In the genomic region with DNA sequence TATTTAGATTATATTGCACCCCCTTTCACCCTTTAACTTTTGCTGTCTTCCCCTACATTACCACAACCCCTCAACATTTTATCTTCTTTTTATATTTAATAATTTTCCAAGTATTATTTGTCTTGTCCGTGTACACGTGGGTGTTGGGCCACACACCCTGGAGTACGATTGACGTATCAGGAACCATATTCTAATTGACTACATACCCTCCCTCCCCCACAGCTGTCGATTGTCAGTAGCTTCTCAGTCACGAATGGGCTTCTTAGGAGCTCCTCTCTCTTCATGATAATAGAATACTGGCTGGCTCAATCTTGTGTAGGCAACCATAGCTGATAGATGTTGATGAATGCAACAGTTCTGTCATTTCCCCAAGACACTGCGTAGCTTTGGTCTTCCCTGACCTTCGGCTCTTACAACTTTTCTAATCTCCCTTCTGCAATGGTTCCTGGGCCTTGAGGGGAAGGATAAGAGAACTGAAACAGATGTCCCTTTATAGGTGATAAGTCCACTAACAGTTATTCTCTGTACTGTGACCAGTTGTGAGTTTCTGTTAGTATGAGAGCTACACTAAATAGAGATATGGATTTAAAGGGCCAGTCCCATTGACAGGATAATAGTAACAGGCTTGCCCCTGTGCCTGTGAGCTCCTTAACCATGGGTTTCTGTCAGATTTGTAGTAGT, we compare ENCODE assay signal across 22 mouse cellular contexts.
DNase-seq lines count a peak whose midpoint lies in the region; ATAC-seq and TF ChIP-seq lines count a peak whose summit lies in the region.
"Had no signal": no experiment of that assay in that cellular context is flagged by ENCODE, and none has a peak within 500 bp of the region (broad histone marks: within the 10 kb centered on the region; RNA-seq: fewer than 3 reads in every experiment).

No protein-coding gene starts in this region.

- TF ChIP-seq EP300 in MEL (IDR thresholded peaks at IDR 0.05; ENCODE audit: low read depth in 1 of 2, low read length in 2 of 2), result peak in 1 of 2 experiments; percentile 33; a peak in 1 of 4 replicates
- peak; percentile 97 for TF ChIP-seq EP300 in liver, postnatal 0 days (IDR thresholded peaks at IDR 0.05; ENCODE audit: low read depth)

- no peak for TF ChIP-seq RAD21 in MEL (IDR thresholded peaks at IDR 0.05; ENCODE audit: low read depth, low read length)

- H3K4me3 ChIP-seq in MEL (ENCODE audit: control insufficient read depth in 1 of 2, insufficient read depth in 1 of 2, low read depth in 2 of 2, low read length in 2 of 2), result no peak overlapping the region
- no peak overlapping the region for H3K4me3 ChIP-seq in liver, postnatal 0 days (ENCODE audit: low read depth, low read length)
- no peak overlapping the region for H3K4me3 ChIP-seq in midbrain, embryonic 14.5 days (replicated peaks; ENCODE audit: low read depth, low read length)
- no peak overlapping the region for H3K4me3 ChIP-seq in midbrain, embryonic 15.5 days
- H3K4me3 ChIP-seq: forebrain, embryonic 10.5 days; gastrocnemius, adult 2 months; heart, embryonic 12.5 days had no signal

- H3K4me2 ChIP-seq in liver, postnatal 0 days (ENCODE audit: low read depth, low read length), result peak overlapping the region; percentile 19; the same call in 1 of the 2 replicates
- no peak overlapping the region for H3K4me2 ChIP-seq in midbrain, embryonic 14.5 days (ENCODE audit: low read length)
- H3K4me2 ChIP-seq in midbrain, embryonic 15.5 days, result no peak overlapping the region
- H3K4me2 ChIP-seq: heart, embryonic 12.5 days; hindbrain, embryonic 14.5 days had no signal

- DNase-seq in MEL (ENCODE audit: low read depth, low spot score) (peak; percentile 9), liver (peak; percentile 29)
- peak; percentile 73 for DNase-seq in c-Kit-positive CD71-positive TER-119-negative erythroid progenitor cells, embryonic 14.5 days (ENCODE audit: low read depth)
- no peak for DNase-seq in liver, postnatal 0 days
- no peak for DNase-seq in right cerebral cortex, postnatal 4 days
- no peak for DNase-seq in midbrain, embryonic 14.5 days
- DNase-seq: B cell, adult 2 months; cerebellum, adult 9-11 months; embryo, embryonic 11 days; forebrain, postnatal 0 days; gastrocnemius, adult 2 months; heart, postnatal 14 days; kidney, adult 11 months; kidney, postnatal 25 days; left cerebral cortex, postnatal 4 days; lung, adult 18-20 months; lung, postnatal 14 days; thymus, postnatal 36 days had no signal

- no peak overlapping the region for H3K9ac ChIP-seq in MEL (ENCODE audit: control insufficient read depth, low read depth, low read length, poor library complexity, severe bottlenecking)
- H3K9ac ChIP-seq in liver, postnatal 0 days (replicated peaks), result no peak overlapping the region
- H3K9ac ChIP-seq in midbrain, embryonic 14.5 days (replicated peaks; ENCODE audit: low read length), result no peak overlapping the region
- H3K9ac ChIP-seq in midbrain, embryonic 15.5 days, result no peak overlapping the region
- H3K9ac ChIP-seq: forebrain, postnatal 0 days; heart, embryonic 12.5 days; hindbrain, embryonic 14.5 days had no signal

- H3K9me3 ChIP-seq in MEL (replicated peaks; ENCODE audit: insufficient read depth, low read length), result no peaks in the 10 kb centered on the region
- H3K9me3 ChIP-seq in liver, postnatal 0 days (ENCODE audit: low read length), result no peaks in the 10 kb centered on the region
- H3K9me3 ChIP-seq in midbrain, embryonic 14.5 days (ENCODE audit: control insufficient read depth, low read length), result no peaks in the 10 kb centered on the region
- no peaks in the 10 kb centered on the region for H3K9me3 ChIP-seq in midbrain, embryonic 15.5 days
- H3K9me3 ChIP-seq: forebrain, embryonic 10.5 days; heart, embryonic 12.5 days had no signal

- no peaks in the 10 kb centered on the region for H3K36me3 ChIP-seq in MEL (ENCODE audit: control insufficient read depth in 1 of 2, insufficient read depth in 2 of 2, low read length in 2 of 2)
- no peaks in the 10 kb centered on the region for H3K36me3 ChIP-seq in liver, postnatal 0 days (replicated peaks; ENCODE audit: insufficient read depth, low read length)
- no peaks in the 10 kb centered on the region for H3K36me3 ChIP-seq in midbrain, embryonic 14.5 days (ENCODE audit: control insufficient read depth, insufficient read depth, low read length)
- H3K36me3 ChIP-seq in midbrain, embryonic 15.5 days (replicated peaks), result no peaks in the 10 kb centered on the region
- H3K36me3 ChIP-seq: forebrain, embryonic 10.5 days; heart, embryonic 12.5 days had no signal

- no peak overlapping the region for H3K27ac ChIP-seq in MEL (ENCODE audit: control insufficient read depth, low read depth, low read length)
- H3K27ac ChIP-seq in liver, postnatal 0 days (ENCODE audit: low read depth), result peak overlapping the region; percentile 31; the same call in 1 of the 2 replicates
- H3K27ac ChIP-seq in midbrain, embryonic 14.5 days (replicated peaks; ENCODE audit: low read depth, low read length), result no peak overlapping the region
- H3K27ac ChIP-seq in midbrain, embryonic 15.5 days, result no peak overlapping the region
- H3K27ac ChIP-seq: forebrain, embryonic 10.5 days; gastrocnemius, adult 2 months; hindbrain, embryonic 14.5 days had no signal

- no peaks in the 10 kb centered on the region for H3K4me1 ChIP-seq in MEL (ENCODE audit: control insufficient read depth in 1 of 2, insufficient read depth in 2 of 2, low read length in 2 of 2)
- H3K4me1 ChIP-seq in liver, postnatal 0 days (ENCODE audit: insufficient read depth), result no peaks in the 10 kb centered on the region
- 0 out of 2 replicates have a peak, but pooled peaks cover 4% of the 10 kb centered on the region for H3K4me1 ChIP-seq in midbrain, embryonic 14.5 days (ENCODE audit: control insufficient read depth, insufficient read depth, low read length)
- H3K4me1 ChIP-seq in midbrain, embryonic 15.5 days, result no peaks in the 10 kb centered on the region
- H3K4me1 ChIP-seq: heart, embryonic 12.5 days had no signal

- no peaks in the 10 kb centered on the region for H3K79me2 ChIP-seq in MEL (ENCODE audit: control insufficient read depth, insufficient read depth, low read length, poor library complexity)

- ATAC-seq in liver, postnatal 0 days, result peak; percentile 93
- ATAC-seq in midbrain, embryonic 14.5 days (ENCODE audit: low FRiP score, low TSS enrichment), result no peak
- no peak for ATAC-seq in midbrain, embryonic 15.5 days (replicated peaks)
- ATAC-seq: forebrain, postnatal 0 days had no signal

- TF ChIP-seq CTCF in MEL (IDR thresholded peaks at IDR 0.05 in 2 of 3, conservative IDR thresholded peaks at IDR 0.05 in 1 of 3; ENCODE audit: control insufficient read depth in 1 of 3, insufficient read depth in 1 of 3, low read depth in 2 of 3, low read length in 3 of 3, poor library complexity in 1 of 3, severe bottlenecking in 1 of 3), result no peak
- no peak for TF ChIP-seq CTCF in liver, postnatal 0 days (IDR thresholded peaks at IDR 0.05; ENCODE audit: low read depth)

- WGBS in liver, postnatal 0 days (ENCODE audit: insufficient replicate concordance), result 58% methylated on average over 8 of the region's 8 CpGs
- 84% methylated on average over 8 of the region's 8 CpGs for WGBS in midbrain, embryonic 14.5 days
- WGBS in midbrain, embryonic 15.5 days, result 87% methylated on average over 8 of the region's 8 CpGs

- H3K27me3 ChIP-seq in MEL (ENCODE audit: control insufficient read depth in 1 of 2, insufficient read depth in 2 of 2, low read length in 2 of 2), result no peaks in the 10 kb centered on the region
- H3K27me3 ChIP-seq in liver, postnatal 0 days (ENCODE audit: insufficient read depth, low read length), result no peaks in the 10 kb centered on the region
- peaks cover 15% of the 10 kb centered on the region for H3K27me3 ChIP-seq in midbrain, embryonic 14.5 days (ENCODE audit: control insufficient read depth, insufficient read depth, low read length)
- peaks cover 18% of the 10 kb centered on the region for H3K27me3 ChIP-seq in midbrain, embryonic 15.5 days (replicated peaks)
- H3K27me3 ChIP-seq: heart, embryonic 12.5 days had no signal

- no peak for TF ChIP-seq POLR2A in MEL (IDR thresholded peaks at IDR 0.05; ENCODE audit: control insufficient read depth in 1 of 2, insufficient read depth in 1 of 2, low read depth in 1 of 2, low read length in 2 of 2, poor library complexity in 1 of 2)

TF ChIP-seq in MEL, 35 proteins besides CTCF, POLR2A, EP300 and RAD21:
- TF ChIP-seq UBTF (IDR thresholded peaks at IDR 0.05; ENCODE audit: borderline replicate concordance, insufficient read depth, low read depth, low read length) (no peak), MYC (IDR thresholded peaks at IDR 0.05; ENCODE audit: low read depth, low read length) (no peak), POLR2AphosphoS2 (IDR thresholded peaks at IDR 0.05; ENCODE audit: low read length) (no peak), RCOR1 (IDR thresholded peaks at IDR 0.05; ENCODE audit: low read depth, low read length) (no peak), HCFC1 (IDR thresholded peaks at IDR 0.05; ENCODE audit: low read depth, low read length) (no peak), MAX (IDR thresholded peaks at IDR 0.05; ENCODE audit: low read length) (no peak), ZMIZ1 (IDR thresholded peaks at IDR 0.05; ENCODE audit: low read depth, low read length) (no peak), ZC3H11A (IDR thresholded peaks at IDR 0.05; ENCODE audit: low read depth, low read length) (no peak), MEF2A (IDR thresholded peaks at IDR 0.05; ENCODE audit: extremely low read depth, insufficient replicate concordance, low read depth, low read length, poor library complexity, severe bottlenecking) (no peak), ELF1 (IDR thresholded peaks at IDR 0.05; ENCODE audit: low read depth, low read length) (no peak), E2F4 (IDR thresholded peaks at IDR 0.05; ENCODE audit: borderline replicate concordance, low read depth, low read length) (no peak), TAL1 (IDR thresholded peaks at IDR 0.05; ENCODE audit: low read length) (no peak), MAZ (IDR thresholded peaks at IDR 0.05; ENCODE audit: low read depth, low read length) (no peak), BHLHE40 (IDR thresholded peaks at IDR 0.05; ENCODE audit: borderline replicate concordance, low read depth, low read length) (no peak), MAFK (IDR thresholded peaks at IDR 0.05; ENCODE audit: borderline replicate concordance, low read depth, low read length) (no peak), USF1 (IDR thresholded peaks at IDR 0.05; ENCODE audit: low read depth, low read length) (no peak), JUND (IDR thresholded peaks at IDR 0.05; ENCODE audit: low read depth, low read length) (no peak), ZNF384 (IDR thresholded peaks at IDR 0.05; ENCODE audit: low read depth, low read length) (no peak), MYB (IDR thresholded peaks at IDR 0.05; ENCODE audit: low read depth, low read length) (no peak)

Comparison
In these comparisons a context has a peak if more than half of its experiments do, and no peak if none do; other contexts are left out.
1. DNase-seq: peak in MEL (single experiment), c-Kit-positive CD71-positive TER-119-negative erythroid progenitor cells, embryonic 14.5 days (single experiment) and liver (single experiment); none in liver, postnatal 0 days (single experiment), right cerebral cortex, postnatal 4 days (single experiment) and midbrain, embryonic 14.5 days (single experiment).